In genomic region chr3:101522246-101522920, GRCm38 (mm10) we compare ENCODE assay signal across 8 mouse cellular contexts.
DNase-seq lines count a peak whose midpoint lies in the region; ATAC-seq and TF ChIP-seq lines count a peak whose summit lies in the region.

No protein-coding gene starts in this region.

- peak; percentile 56 for ATAC-seq in forebrain, embryonic 13.5 days
- peak; percentile 50 for ATAC-seq in forebrain, postnatal 0 days

- H3K4me3 ChIP-seq in forebrain, embryonic 13.5 days, result no peak overlapping the region
- no peak overlapping the region for H3K4me3 ChIP-seq in forebrain, embryonic 10.5 days
- no peak overlapping the region for H3K4me3 ChIP-seq in forebrain, postnatal 0 days (ENCODE audit: low read depth, low read length)
- H3K4me3 ChIP-seq in limb, embryonic 10.5 days, result no peak overlapping the region
- H3K4me3 ChIP-seq in layer of hippocampus, adult 2 months, result no peak overlapping the region

- H3K4me2 ChIP-seq in forebrain, embryonic 13.5 days, result no peak overlapping the region
- no peak overlapping the region for H3K4me2 ChIP-seq in forebrain, postnatal 0 days (ENCODE audit: low read depth)

- peaks cover 34% of the 10 kb centered on the region for H3K4me1 ChIP-seq in forebrain, embryonic 13.5 days
- H3K4me1 ChIP-seq in forebrain, embryonic 10.5 days, result peaks cover 19% of the 10 kb centered on the region
- no peaks in the 10 kb centered on the region for H3K4me1 ChIP-seq in forebrain, postnatal 0 days (ENCODE audit: insufficient read depth)
- H3K4me1 ChIP-seq in limb, embryonic 10.5 days, result peaks cover 17% of the 10 kb centered on the region

- no peaks in the 10 kb centered on the region for H3K27me3 ChIP-seq in forebrain, embryonic 13.5 days
- no peaks in the 10 kb centered on the region for H3K27me3 ChIP-seq in forebrain, embryonic 10.5 days (ENCODE audit: poor library complexity, severe bottlenecking)
- no peaks in the 10 kb centered on the region for H3K27me3 ChIP-seq in forebrain, postnatal 0 days (ENCODE audit: insufficient read depth, low read length)
- no peaks in the 10 kb centered on the region for H3K27me3 ChIP-seq in limb, embryonic 10.5 days (ENCODE audit: low read depth, poor library complexity, severe bottlenecking)

- H3K9ac ChIP-seq in forebrain, embryonic 13.5 days, result no peak overlapping the region
- H3K9ac ChIP-seq in forebrain, postnatal 0 days, result no peak overlapping the region

- H3K9me3 ChIP-seq in forebrain, embryonic 13.5 days (replicated peaks), result no peaks in the 10 kb centered on the region
- no peaks in the 10 kb centered on the region for H3K9me3 ChIP-seq in forebrain, embryonic 10.5 days
- H3K9me3 ChIP-seq in forebrain, postnatal 0 days (ENCODE audit: low read length), result no peaks in the 10 kb centered on the region
- no peaks in the 10 kb centered on the region for H3K9me3 ChIP-seq in limb, embryonic 10.5 days (replicated peaks)

- 52% methylated on average over 9 of the region's 9 CpGs for WGBS in forebrain, embryonic 13.5 days
- 87% methylated on average over 9 of the region's 9 CpGs for WGBS in forebrain, embryonic 10.5 days
- 29% methylated on average over 9 of the region's 9 CpGs for WGBS in forebrain, postnatal 0 days
- whole genome bisulfite sequencing in limb, embryonic 10.5 days, result 77% methylated on average over 9 of the region's 9 CpGs

- no peak for TF ChIP-seq CTCF in forebrain, postnatal 0 days (IDR thresholded peaks at IDR 0.05; ENCODE audit: low read depth)
- TF ChIP-seq CTCF in layer of hippocampus, adult 2 months (conservative IDR thresholded peaks at IDR 0.05), result no peak

- H3K27ac ChIP-seq in forebrain, embryonic 13.5 days, result no peak overlapping the region
- no peak overlapping the region for H3K27ac ChIP-seq in forebrain, embryonic 10.5 days
- H3K27ac ChIP-seq in forebrain, postnatal 0 days (ENCODE audit: low read depth, low read length), result no peak overlapping the region
- 0 out of 2 replicates have a peak overlapping the region, but pooled peaks have one; percentile 30 for H3K27ac ChIP-seq in limb, embryonic 10.5 days
- no peak overlapping the region for H3K27ac ChIP-seq in layer of hippocampus, adult 2 months

- no peak for DNase-seq in forebrain, embryonic 10.5 days (ENCODE audit: extremely low spot score, low spot score)
- peak; percentile 46 for DNase-seq in 3T3-L1 (ENCODE audit: low read depth, low spot score)
- DNase-seq in forebrain, postnatal 0 days, result peak; percentile 52
- DNase-seq in limb, embryonic 10.5 days (ENCODE audit: low spot score), result no peak
- peak; percentile 58 for DNase-seq in retina, postnatal 1 day
- DNase-seq in layer of hippocampus, adult 2 months (ENCODE audit: low spot score in 2 of 2), result no peak
- DNase-seq in spleen, postnatal 14 days (ENCODE audit: low spot score in 2 of 2), result no peak

- H3K36me3 ChIP-seq in forebrain, embryonic 13.5 days (ENCODE audit: poor library complexity, severe bottlenecking), result no peaks in the 10 kb centered on the region
- no peaks in the 10 kb centered on the region for H3K36me3 ChIP-seq in forebrain, embryonic 10.5 days (replicated peaks)
- no peaks in the 10 kb centered on the region for H3K36me3 ChIP-seq in forebrain, postnatal 0 days (ENCODE audit: insufficient read depth)
- H3K36me3 ChIP-seq in limb, embryonic 10.5 days, result no peaks in the 10 kb centered on the region

Comparison
In these comparisons a context has a peak if more than half of its experiments do, and no peak if none do; other contexts are left out.
1. DNase-seq: peak in 3T3-L1 (single experiment), forebrain, postnatal 0 days (single experiment) and retina, postnatal 1 day (single experiment); none in forebrain, embryonic 10.5 days (single experiment), limb, embryonic 10.5 days (single experiment), layer of hippocampus, adult 2 months (0 of 2) and spleen, postnatal 14 days (0 of 2).